Mouse (Mus musculus): ENCODE data around the gene Cdk15. TPM values are rescaled to one million over a fixed set of nuclear protein-coding genes. Genes with fewer than 3 reads are reported as not detected.

The Cdk15 gene
- total and polyA plus RNA-seq, 2 experiments, result not detected

- Histone ChIP-seq H3K27me3 (ENCODE audit: control insufficient read depth, insufficient read depth, low read length) (no peaks in the 10 kb centered on the region), H3K4me3 (ENCODE audit: insufficient read depth, low read depth, low read length) (no peak overlapping the region), H3K9ac (ENCODE audit: low read depth, low read length) (no peak overlapping the region), H3K36me3 (ENCODE audit: control insufficient read depth, insufficient read depth, low read length) (no peaks in the 10 kb centered on the region), H3K27ac (replicated peaks; ENCODE audit: insufficient read depth, low read depth, low read length) (no peak overlapping the region), H3K4me1 (ENCODE audit: control insufficient read depth, insufficient read depth, low read length) (peaks cover 8% of the 10 kb centered on the region), H3K79me2 (ENCODE audit: control insufficient read depth, insufficient read depth, low read length) (no peaks in the 10 kb centered on the region)
- WGBS, result 89% methylated on average over 10 of the region's 10 CpGs
- no peak for DNase-seq (ENCODE audit: extremely low read depth, low read depth, low spot score)
- no peak for TF ChIP-seq CTCF (IDR thresholded peaks at IDR 0.05; ENCODE audit: low read depth, low read length)
- no peak for TF ChIP-seq POLR2A (IDR thresholded peaks at IDR 0.05; ENCODE audit: extremely low read depth, insufficient read depth, low read length)
Measured at GRCm38 (mm10) chr1:59326854-59327395, 70.2 kb downstream of the Cdk15 start.

- Histone ChIP-seq H3K79me2 (ENCODE audit: control insufficient read depth, insufficient read depth, low read length) (no peaks in the 10 kb centered on the region), H3K27me3 (ENCODE audit: control insufficient read depth, insufficient read depth, low read length) (no peaks in the 10 kb centered on the region), H3K36me3 (ENCODE audit: control insufficient read depth, insufficient read depth, low read length) (no peaks in the 10 kb centered on the region), H3K27ac (replicated peaks; ENCODE audit: insufficient read depth, low read depth, low read length) (no peak overlapping the region), H3K4me1 (ENCODE audit: control insufficient read depth, insufficient read depth, low read length) (no peaks in the 10 kb centered on the region), H3K9ac (ENCODE audit: low read depth, low read length) (no peak overlapping the region), H3K4me3 (ENCODE audit: insufficient read depth, low read depth, low read length) (no peak overlapping the region)
- TF ChIP-seq POLR2A (IDR thresholded peaks at IDR 0.05; ENCODE audit: extremely low read depth, insufficient read depth, low read length) (no peak), CTCF (IDR thresholded peaks at IDR 0.05; ENCODE audit: low read depth, low read length) (no peak)
- WGBS, result 73% methylated on average over 13 of the region's 13 CpGs
- no peak for DNase-seq (ENCODE audit: extremely low read depth, low read depth, low spot score)
Measured at GRCm38 (mm10) chr1:59332737-59333385, 76.2 kb downstream of the Cdk15 start.

GRCm38 (mm10) chr1:59333386-59333759, 76.7 kb downstream of the Cdk15 start:
- DNase-seq (ENCODE audit: extremely low read depth, low read depth, low spot score), result no peak
- 80% methylated on average over 5 of the region's 5 CpGs for WGBS
- TF ChIP-seq CTCF (IDR thresholded peaks at IDR 0.05; ENCODE audit: low read depth, low read length) (no peak), POLR2A (IDR thresholded peaks at IDR 0.05; ENCODE audit: extremely low read depth, insufficient read depth, low read length) (no peak)
- H3K27me3 ChIP-seq (ENCODE audit: control insufficient read depth, insufficient read depth, low read length), result no peaks in the 10 kb centered on the region
- no peak overlapping the region for H3K9ac ChIP-seq (ENCODE audit: low read depth, low read length)
- H3K79me2 ChIP-seq (ENCODE audit: control insufficient read depth, insufficient read depth, low read length), result no peaks in the 10 kb centered on the region
- no peaks in the 10 kb centered on the region for H3K36me3 ChIP-seq (ENCODE audit: control insufficient read depth, insufficient read depth, low read length)
- no peak overlapping the region for H3K4me3 ChIP-seq (ENCODE audit: insufficient read depth, low read depth, low read length)
- H3K4me1 ChIP-seq (ENCODE audit: control insufficient read depth, insufficient read depth, low read length), result no peaks in the 10 kb centered on the region
- H3K27ac ChIP-seq (replicated peaks; ENCODE audit: insufficient read depth, low read depth, low read length), result no peak overlapping the region

DNA sequence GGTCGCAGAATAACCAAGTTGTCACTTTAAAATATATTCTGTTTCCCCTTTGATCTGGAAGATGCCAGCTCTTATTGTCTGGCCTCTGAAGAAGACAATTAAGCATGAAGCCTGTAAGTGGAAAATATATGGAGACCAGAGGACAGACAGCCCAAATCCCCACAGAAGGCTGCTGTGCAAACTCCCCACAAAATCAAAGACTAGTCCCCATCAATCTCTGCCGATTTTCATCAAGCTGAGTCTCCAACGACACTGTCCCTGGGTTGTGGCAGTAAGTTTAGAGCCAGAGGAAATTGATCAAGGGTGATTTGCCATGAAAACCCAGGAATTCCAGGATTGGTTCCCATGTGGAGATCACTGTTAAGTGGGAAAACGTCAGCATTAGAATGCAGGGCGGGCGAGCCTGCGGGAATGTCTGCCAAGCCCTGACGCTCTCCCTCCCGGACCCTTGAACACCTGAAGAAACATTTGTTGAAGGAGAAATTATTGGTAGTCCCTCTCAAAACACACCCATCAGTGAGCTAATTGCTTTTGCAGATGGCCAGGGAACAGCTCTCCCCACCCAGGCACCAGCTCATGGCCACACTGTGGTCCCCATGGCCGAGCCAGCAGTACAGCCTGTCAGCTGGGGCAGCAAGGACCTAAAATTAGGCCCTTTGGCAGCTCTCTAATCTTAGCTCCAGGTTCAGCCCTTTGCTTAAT, 77.3 kb downstream of the Cdk15 start:
- H3K79me2 ChIP-seq (ENCODE audit: control insufficient read depth, insufficient read depth, low read length), result no peaks in the 10 kb centered on the region
- no peak overlapping the region for H3K4me3 ChIP-seq (ENCODE audit: insufficient read depth, low read depth, low read length)
- no peak for DNase-seq (ENCODE audit: extremely low read depth, low read depth, low spot score)
- no peaks in the 10 kb centered on the region for H3K36me3 ChIP-seq (ENCODE audit: control insufficient read depth, insufficient read depth, low read length)
- H3K4me1 ChIP-seq (ENCODE audit: control insufficient read depth, insufficient read depth, low read length), result no peaks in the 10 kb centered on the region
- no peaks in the 10 kb centered on the region for H3K27me3 ChIP-seq (ENCODE audit: control insufficient read depth, insufficient read depth, low read length)
- WGBS, result 83% methylated on average over 10 of the region's 10 CpGs
- H3K9ac ChIP-seq (ENCODE audit: low read depth, low read length), result no peak overlapping the region
- no peak overlapping the region for H3K27ac ChIP-seq (replicated peaks; ENCODE audit: insufficient read depth, low read depth, low read length)
- TF ChIP-seq POLR2A (IDR thresholded peaks at IDR 0.05; ENCODE audit: extremely low read depth, insufficient read depth, low read length) (no peak), CTCF (IDR thresholded peaks at IDR 0.05; ENCODE audit: low read depth, low read length) (no peak)

GRCm38 (mm10) chr1:59334562-59334890, 77.8 kb downstream of the Cdk15 start:
- H3K36me3 ChIP-seq (ENCODE audit: control insufficient read depth, insufficient read depth, low read length), result no peaks in the 10 kb centered on the region
- no peak overlapping the region for H3K9ac ChIP-seq (ENCODE audit: low read depth, low read length)
- no peak overlapping the region for H3K4me3 ChIP-seq (ENCODE audit: insufficient read depth, low read depth, low read length)
- 65% methylated on average over 4 of the region's 4 CpGs for WGBS
- H3K27ac ChIP-seq (replicated peaks; ENCODE audit: insufficient read depth, low read depth, low read length), result no peak overlapping the region
- no peaks in the 10 kb centered on the region for H3K79me2 ChIP-seq (ENCODE audit: control insufficient read depth, insufficient read depth, low read length)
- no peak for DNase-seq (ENCODE audit: extremely low read depth, low read depth, low spot score)
- H3K4me1 ChIP-seq (ENCODE audit: control insufficient read depth, insufficient read depth, low read length), result no peaks in the 10 kb centered on the region
- no peaks in the 10 kb centered on the region for H3K27me3 ChIP-seq (ENCODE audit: control insufficient read depth, insufficient read depth, low read length)
- no peak for TF ChIP-seq CTCF (IDR thresholded peaks at IDR 0.05; ENCODE audit: low read depth, low read length)
- no peak for TF ChIP-seq POLR2A (IDR thresholded peaks at IDR 0.05; ENCODE audit: extremely low read depth, insufficient read depth, low read length)

- no peaks in the 10 kb centered on the region for H3K79me2 ChIP-seq (ENCODE audit: control insufficient read depth, insufficient read depth, low read length)
- no peaks in the 10 kb centered on the region for H3K36me3 ChIP-seq (ENCODE audit: control insufficient read depth, insufficient read depth, low read length)
- H3K4me3 ChIP-seq (ENCODE audit: insufficient read depth, low read depth, low read length), result no peak overlapping the region
- no peak overlapping the region for H3K9ac ChIP-seq (ENCODE audit: low read depth, low read length)
- no peaks in the 10 kb centered on the region for H3K27me3 ChIP-seq (ENCODE audit: control insufficient read depth, insufficient read depth, low read length)
- 98% methylated on average over 1 of the region's 1 CpGs for WGBS
- H3K27ac ChIP-seq (replicated peaks; ENCODE audit: insufficient read depth, low read depth, low read length), result no peak overlapping the region
- no peak for DNase-seq (ENCODE audit: extremely low read depth, low read depth, low spot score)
- TF ChIP-seq CTCF (IDR thresholded peaks at IDR 0.05; ENCODE audit: low read depth, low read length), result no peak
- no peak for TF ChIP-seq POLR2A (IDR thresholded peaks at IDR 0.05; ENCODE audit: extremely low read depth, insufficient read depth, low read length)
- no peaks in the 10 kb centered on the region for H3K4me1 ChIP-seq (ENCODE audit: control insufficient read depth, insufficient read depth, low read length)
Measured at GRCm38 (mm10) chr1:59336256-59336655, 79.5 kb downstream of the Cdk15 start.
